Mouse (Mus musculus): ENCODE measurements around the gene Chpf. TPM values are rescaled to one million over a fixed set of nuclear protein-coding genes. Genes with fewer than 3 reads are reported as not detected.

Gene Chpf
- polyA plus RNA-seq, 2 experiments from 2014 or later = 5.2 to 5.6 TPM

GRCm38 (mm10) chr1:75498897-75499296 lies 19.8 kb upstream of the Chpf start:
- no peak for ATAC-seq

- ATAC-seq = peak; percentile 62
Observed at GRCm38 (mm10) chr1:75494878-75495548, 15.9 kb upstream of the Chpf start.

GRCm38 (mm10) chr1:75492579-75493170 lies 13.6 kb upstream of the Chpf start:
- no peak for ATAC-seq

GRCm38 (mm10) chr1:75490785-75491551 lies 11.9 kb upstream of the Chpf start:
- ATAC-seq = no peak

- ATAC-seq = peak; percentile 81
Observed at GRCm38 (mm10) chr1:75487405-75488161, 8.5 kb upstream of the Chpf start.

- peak; percentile 2 for ATAC-seq
Observed at GRCm38 (mm10) chr1:75487040-75487404, 7.9 kb upstream of the Chpf start.

GRCm38 (mm10) chr1:75486561-75486960 lies 7.5 kb upstream of the Chpf start:
- no peak for ATAC-seq

- no peak for ATAC-seq
Observed at GRCm38 (mm10) chr1:75480735-75481134, 1.6 kb upstream of the Chpf start.

GRCm38 (mm10) chr1:75480036-75480435 lies 929 bp upstream of the Chpf start:
- ATAC-seq = no peak

- ATAC-seq = peak; percentile 0
Observed at GRCm38 (mm10) chr1:75479635-75479989, 505 bp upstream of the Chpf start.

- peak; percentile 7 for ATAC-seq
Observed at GRCm38 (mm10) chr1:75478497-75478896, 610 bp downstream of the Chpf start.

GRCm38 (mm10) chr1:75477966-75478290 lies 1.2 kb downstream of the Chpf start:
- ATAC-seq = no peak

- peak; percentile 24 for ATAC-seq
Observed at GRCm38 (mm10) chr1:75477264-75477965, 1.7 kb downstream of the Chpf start.

- no peak for ATAC-seq
Observed at GRCm38 (mm10) chr1:75476441-75476840, 2.7 kb downstream of the Chpf start.

GRCm38 (mm10) chr1:75469287-75469825 lies 9.8 kb downstream of the Chpf start:
- ATAC-seq = no peak

GRCm38 (mm10) chr1:75467215-75467927 lies 11.7 kb downstream of the Chpf start:
- ATAC-seq = peak; percentile 90

GRCm38 (mm10) chr1:75463652-75464204 lies 15.4 kb downstream of the Chpf start:
- ATAC-seq = no peak

- ATAC-seq = no peak
Observed at GRCm38 (mm10) chr1:75462636-75463035, 16.5 kb downstream of the Chpf start.

GRCm38 (mm10) chr1:75460297-75460696 lies 18.8 kb downstream of the Chpf start:
- ATAC-seq = no peak

- no peak for ATAC-seq
Observed at GRCm38 (mm10) chr1:75458789-75459684, 20.1 kb downstream of the Chpf start.
